Mouse (Mus musculus) spleen, adult 2 months (tissue): ENCODE data around the gene Pgls.

Source experiments
- CTCF ChIP-seq: fragments of 200-500 bp; IDR thresholded peaks from 2 replicates; pipeline ENCODE4 v1.5.1; 2011; ENCODE audit warnings: mild to moderate bottlenecking, inconsistent platforms; ENCODE audit not compliant: insufficient read depth, insufficient read length, insufficient replicate concordance; ENCODE audit errors: extremely low read depth
- POLR2A ChIP-seq: fragments of 200-500 bp; IDR thresholded peaks from 2 replicates; pipeline ENCODE4 v1.6.1; 2011; ENCODE audit warnings: low read depth, low read length, inconsistent platforms

DNA sequence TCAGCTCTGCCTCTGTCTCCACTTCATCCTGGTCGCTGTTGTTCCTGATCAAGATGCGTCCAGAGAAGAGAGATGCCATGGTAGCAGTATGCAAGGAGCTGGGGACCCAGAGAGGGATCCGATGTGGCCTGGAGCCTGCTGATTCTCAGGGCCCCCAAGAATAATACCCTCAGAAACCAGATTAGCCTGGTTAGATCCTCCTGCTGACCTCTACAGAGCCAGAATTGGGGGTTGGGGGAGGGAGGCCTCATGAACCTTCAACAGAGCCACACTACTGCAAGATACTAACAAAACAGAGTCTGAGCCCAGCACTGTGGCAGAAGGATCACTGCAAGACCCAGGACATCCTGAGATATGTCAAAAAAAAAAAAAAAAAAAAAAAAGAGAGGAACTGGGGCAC is 25.5 kb upstream of the Pgls start, which contains the start of gene Nxnl1:
- no peak for TF ChIP-seq CTCF
- TF ChIP-seq POLR2A: no peak
